Mouse (Mus musculus): ENCODE results near the gene Gm10065. TPM values are rescaled to one million over a fixed set of nuclear protein-coding genes. Genes with fewer than 3 reads are reported as not detected.
"Not testable (repeated sequence)": the region's sequence is repeated elsewhere in the genome, so short reads cannot be mapped to it uniquely, and the experiment has no call there.

Gm10065 gene
- total RNA-seq (2021): not detected
- long read RNA-seq, experiment 1: 0 reads
- long read RNA-seq, experiment 2: 0 reads

GRCm38 (mm10) chr13:21478759-21479670 lies at the start of gene Gm10065, which contains the start of gene Zkscan4:
Gene Gm10065, minus strand, starts transcription at chr13:21479441.
Gene Zkscan4, plus strand, starts transcription at chr13:21478907.
- intact Hi-C loops (cut with DNase I): loop anchor here (2.0 kb wide), 1 partner anchor 26 kb away; the partner anchor contains the start of gene Zscan26
- peak; percentile 84 for DNase-seq (ENCODE audit: low spot score in 2 of 2)

- intact Hi-C loops (cut with DNase I): no loop called here
- peak; percentile 74 to 75 for DNase-seq (ENCODE audit: low spot score in 2 of 2)
These were observed 27.0 kb upstream of the Gm10065 start for GRCm38 (mm10) chr13:21506221-21506649.

- no peak for DNase-seq (ENCODE audit: low spot score in 2 of 2)
- intact Hi-C loops (cut with DNase I): no loop called here
These were observed 23.1 kb upstream of the Gm10065 start for GRCm38 (mm10) chr13:21502296-21502695.

GRCm38 (mm10) chr13:21501182-21501581 lies 21.9 kb upstream of the Gm10065 start, which contains the start of gene Gm11273:
Gene Gm11273, minus strand, starts transcription at chr13:21501418.
- intact Hi-C loops (cut with DNase I); DNase-seq (ENCODE audit: low spot score in 2 of 2): not testable (repeated sequence)

- intact Hi-C loops (cut with DNase I): no loop called here
- peak in 1 of 2 experiments; percentile 12 for DNase-seq (ENCODE audit: low spot score in 2 of 2)
These were observed 15.8 kb upstream of the Gm10065 start, which contains the start of gene AK157302 for GRCm38 (mm10) chr13:21495080-21495479. Gene AK157302, plus strand, starts transcription at chr13:21495223.

GRCm38 (mm10) chr13:21492847-21493246 lies 13.6 kb upstream of the Gm10065 start:
- DNase-seq (ENCODE audit: low spot score in 2 of 2): no peak
- intact Hi-C loops (cut with DNase I): no loop called here

GRCm38 (mm10) chr13:21486881-21487280 lies 7.6 kb upstream of the Gm10065 start:
- intact Hi-C loops (cut with DNase I): no loop called here
- DNase-seq (ENCODE audit: low spot score in 2 of 2): no peak

GRCm38 (mm10) chr13:21472427-21472826 lies 6.8 kb downstream of the Gm10065 start:
- intact Hi-C loops (cut with DNase I): no loop called here
- DNase-seq (ENCODE audit: low spot score in 2 of 2): no peak

- intact Hi-C loops (cut with DNase I): no loop called here
- DNase-seq (ENCODE audit: low spot score in 2 of 2): no peak
These were observed 10.1 kb downstream of the Gm10065 start for GRCm38 (mm10) chr13:21469097-21469496.

- DNase-seq (ENCODE audit: low spot score in 2 of 2): peak; percentile 49 to 74
- intact Hi-C loops (cut with DNase I): no loop called here
These were observed 10.9 kb downstream of the Gm10065 start, which contains the start of gene Nkapl for GRCm38 (mm10) chr13:21468061-21469019. Gene Nkapl, minus strand, starts transcription at chr13:21468509.

- intact Hi-C loops (cut with DNase I): no loop called here
- DNase-seq (ENCODE audit: low spot score in 2 of 2): no peak
These were observed 11.9 kb downstream of the Gm10065 start for GRCm38 (mm10) chr13:21467336-21467735.

- DNase-seq (ENCODE audit: low spot score in 2 of 2); intact Hi-C loops (cut with DNase I): not testable (repeated sequence)
These were observed 16.7 kb downstream of the Gm10065 start for GRCm38 (mm10) chr13:21462516-21462915.

GRCm38 (mm10) chr13:21456347-21456746 lies 22.9 kb downstream of the Gm10065 start:
- no peak for DNase-seq (ENCODE audit: low spot score in 2 of 2)
- intact Hi-C loops (cut with DNase I): no loop called here

GRCm38 (mm10) chr13:21454133-21454532 lies 25.1 kb downstream of the Gm10065 start:
- intact Hi-C loops (cut with DNase I): loop anchor here (5.0 kb wide), 1 partner anchor 52 kb away; the partner anchor contains the start of gene Zkscan3
- no peak for DNase-seq (ENCODE audit: low spot score in 2 of 2)

- intact Hi-C loops (cut with DNase I): loop anchor here (2.0 to 5.0 kb wide), 2 partner anchors 25 to 51 kb away; partner anchors contain the start of genes Gm10065, Zkscan3 and Zkscan4
- peak; percentile 77 to 83 for DNase-seq (ENCODE audit: low spot score in 2 of 2)
These were observed 25.8 kb downstream of the Gm10065 start, which contains the start of gene Zscan26 for GRCm38 (mm10) chr13:21453449-21453848. Gene Zscan26, minus strand, starts transcription at chr13:21453730.

- intact Hi-C loops (cut with DNase I): loop anchor here (2.0 to 5.0 kb wide), 2 partner anchors 26 to 51 kb away; partner anchors contain the start of genes Gm10065, Zkscan3 and Zkscan4
- DNase-seq (ENCODE audit: low spot score in 2 of 2): no peak
These were observed 26.2 kb downstream of the Gm10065 start for GRCm38 (mm10) chr13:21453042-21453441.

GRCm38 (mm10) chr13:21447856-21448614 lies 31.2 kb downstream of the Gm10065 start:
- intact Hi-C loops (cut with DNase I): no loop called here
- DNase-seq (ENCODE audit: low spot score in 2 of 2): no peak

GRCm38 (mm10) chr13:21446796-21447195 lies 32.4 kb downstream of the Gm10065 start:
- DNase-seq (ENCODE audit: low spot score in 2 of 2): no peak
- intact Hi-C loops (cut with DNase I): no loop called here

Data from left cerebral cortex, postnatal 14 days (tissue).